Mouse (Mus musculus) megakaryocyte, embryonic 14.5 days (primary cell): ENCODE measurements around the gene Ap1ar.

Experiments used
- FLI1 ChIP-seq: IDR thresholded peaks from 2 replicates; pipeline ENCODE4 v1.6.1; 2012; ENCODE audit warnings: low read length, inconsistent platforms, mixed read lengths
- GATA1 ChIP-seq: IDR thresholded peaks from 3 replicates; pipeline ENCODE4 v1.6.1; 2012; ENCODE audit warnings: mixed read lengths, low read length, inconsistent platforms, borderline replicate concordance

DNA sequence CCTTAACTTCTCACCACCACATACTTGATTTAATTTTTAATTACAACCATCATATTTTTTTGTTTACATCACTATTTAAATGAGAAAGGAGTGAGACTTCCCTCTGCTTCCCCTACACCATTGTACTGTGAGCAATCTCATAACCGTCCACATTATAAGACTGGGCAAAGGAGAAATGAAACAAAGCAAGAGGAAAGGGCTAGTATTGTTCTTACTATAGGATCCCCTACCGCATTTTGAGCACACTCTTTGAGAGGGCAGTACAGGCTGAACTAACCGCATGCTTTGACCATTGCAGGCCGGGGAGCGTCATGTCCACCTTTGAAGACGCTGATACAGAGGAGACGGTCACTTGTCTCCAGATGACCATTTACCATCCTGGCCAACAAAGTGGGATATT, 41.1 kb downstream of the Ap1ar start:
- TF ChIP-seq FLI1 (no peak), GATA1 (no peak)
